Mouse (Mus musculus) small intestine, adult 2 months (tissue): ENCODE measurements around the gene Trpv6.

Source experiments
- CTCF ChIP-seq: fragments of 200-500 bp; IDR thresholded peaks from 2 replicates; pipeline ENCODE4 v1.5.1; 2012; ENCODE audit warnings: low read depth, mild to moderate bottlenecking, control low read depth, inconsistent platforms, low read length, moderate library complexity, mixed read lengths; ENCODE audit not compliant: insufficient replicate concordance, insufficient read length; ENCODE audit errors: extremely low read depth
- POLR2A ChIP-seq: fragments of 200-500 bp; IDR thresholded peaks from 2 replicates; pipeline ENCODE4 v1.6.1; 2012; ENCODE audit warnings: low read depth, mild to moderate bottlenecking, control low read depth, inconsistent platforms, low read length, moderate library complexity

GRCm38 (mm10) chr6:41581295-41581694 lies 54.9 kb downstream of the Trpv6 start:
- TF ChIP-seq CTCF: no peak
- no peak for TF ChIP-seq POLR2A
